Mouse (Mus musculus): Measurements from ENCODE around the gene 3110082J24Rik.

GRCm38 (mm10) chr5:30132173-30132572 is 26.3 kb upstream of the 3110082J24Rik start:
- TF ChIP-seq MYC (IDR thresholded peaks at IDR 0.05; ENCODE audit: low read depth, low read length), result no peak
- no peak for TF ChIP-seq CTCF (IDR thresholded peaks at IDR 0.05 in 2 of 3, conservative IDR thresholded peaks at IDR 0.05 in 1 of 3; ENCODE audit: control insufficient read depth in 1 of 3, insufficient read depth in 1 of 3, low read depth in 2 of 3, low read length in 3 of 3, poor library complexity in 1 of 3, severe bottlenecking in 1 of 3)
- TF ChIP-seq MXI1 (IDR thresholded peaks at IDR 0.05; ENCODE audit: low read depth, low read length), result no peak
- TF ChIP-seq POLR2A (IDR thresholded peaks at IDR 0.05; ENCODE audit: control insufficient read depth in 1 of 2, insufficient read depth in 1 of 2, low read depth in 1 of 2, low read length in 2 of 2, poor library complexity in 1 of 2), result no peak
- TF ChIP-seq USF1 (IDR thresholded peaks at IDR 0.05; ENCODE audit: low read depth, low read length), result no peak
- TF ChIP-seq ZKSCAN1 (IDR thresholded peaks at IDR 0.05; ENCODE audit: low read depth, low read length), result no peak
- no peak for TF ChIP-seq POLR2AphosphoS2 (IDR thresholded peaks at IDR 0.05; ENCODE audit: low read length)
- no peak for TF ChIP-seq CHD2 (IDR thresholded peaks at IDR 0.05; ENCODE audit: low read length)
- no peak for TF ChIP-seq MAZ (IDR thresholded peaks at IDR 0.05; ENCODE audit: low read depth, low read length)
- no peak for TF ChIP-seq EP300 (IDR thresholded peaks at IDR 0.05; ENCODE audit: low read depth in 1 of 2, low read length in 2 of 2)
- TF ChIP-seq UBTF (IDR thresholded peaks at IDR 0.05; ENCODE audit: borderline replicate concordance, insufficient read depth, low read depth, low read length), result no peak
- no peak for TF ChIP-seq E2F4 (IDR thresholded peaks at IDR 0.05; ENCODE audit: borderline replicate concordance, low read depth, low read length)
- no peak for TF ChIP-seq NELFE (IDR thresholded peaks at IDR 0.05; ENCODE audit: low read depth, low read length)
